Mouse (Mus musculus) CH12.LX (cell line): ENCODE data around the gene Kif6. TPM values are rescaled to one million over a fixed set of nuclear protein-coding genes. Genes with fewer than 3 reads are reported as not detected.

Experiments
- DNase-seq: peaks from one replicate; pipeline ENCODE4 v3.0.0-alpha.2; 2013; ENCODE audit errors: extremely low read depth
- H3K27ac ChIP-seq: 2 replicates; pipeline ENCODE4 v1.5.1; 2012; ENCODE audit warnings: low read depth, mild to moderate bottlenecking, control low read depth, moderate library complexity; ENCODE audit not compliant: insufficient read depth
- H3K27me3 ChIP-seq: replicated peaks from 2 replicates; pipeline ENCODE3; 2012; ENCODE audit warnings: inconsistent platforms
- H3K36me3 ChIP-seq, 2 experiments: replicated peaks in 1 of 2; 2 replicates each; pipeline versions ENCODE3 to v1.6.1; 2012; ENCODE audit warnings: inconsistent platforms in 1 of 2, low read length in 1 of 2, mild to moderate bottlenecking in 1 of 2, mixed read lengths in 1 of 2, moderate library complexity in 1 of 2; ENCODE audit not compliant: control insufficient read depth in 1 of 2, insufficient read depth in 1 of 2
- H3K4me1 ChIP-seq, 2 experiments: 2 replicates each; pipeline ENCODE4 v1.6.1; 2012; ENCODE audit warnings: inconsistent platforms in 1 of 2, moderate library complexity in 1 of 2; ENCODE audit not compliant: insufficient read depth in 2 of 2, control insufficient read depth in 1 of 2
- H3K4me2 ChIP-seq: 2 replicates; pipeline ENCODE4 v1.6.1; 2012; ENCODE audit warnings: low read depth, mild to moderate bottlenecking, control low read depth; ENCODE audit not compliant: poor library complexity, insufficient read depth, severe bottlenecking
- H3K4me3 ChIP-seq, 3 experiments: fragments of 150-350 bp in 1 of 3; sonication (generic) in 1 of 3; replicated peaks in 1 of 3; 2 replicates each; pipeline versions ENCODE3 to v1.5.1; 2011 to 2012; ENCODE audit warnings: low read depth in 2 of 3, low read length in 2 of 3, mild to moderate bottlenecking in 2 of 3, moderate library complexity in 2 of 3, control low read depth in 1 of 3, improper control_type of control experiment in 1 of 3, inconsistent platforms in 1 of 3, mixed read lengths in 1 of 3; ENCODE audit not compliant: poor library complexity in 1 of 3
- H3K79me2 ChIP-seq: replicated peaks from 2 replicates; pipeline ENCODE4 v1.6.1; 2012; ENCODE audit warnings: mild to moderate bottlenecking, moderate library complexity; ENCODE audit not compliant: control insufficient read depth, poor library complexity, insufficient read depth, severe bottlenecking; ENCODE audit errors: extremely low read depth
- H3K9ac ChIP-seq: 2 replicates; pipeline ENCODE4 v1.6.1; 2012; ENCODE audit warnings: low read depth, mild to moderate bottlenecking, control low read depth, moderate library complexity; ENCODE audit not compliant: insufficient read depth
- H3K9me3 ChIP-seq: replicated peaks from 2 replicates; pipeline ENCODE3; 2012; ENCODE audit warnings: low read length, inconsistent platforms, mixed read lengths
- CHD1 ChIP-seq: IDR thresholded peaks from 2 replicates; pipeline ENCODE4 v1.6.1; 2012; ENCODE audit warnings: low read depth, low read length, improper control_type of control experiment, inconsistent platforms
- GABPA ChIP-seq: IDR thresholded peaks from 2 replicates; pipeline ENCODE4 v1.6.1; 2012; ENCODE audit warnings: low read depth, low read length, improper control_type of control experiment, inconsistent platforms; ENCODE audit not compliant: insufficient replicate concordance
- HCFC1 ChIP-seq: IDR thresholded peaks from 2 replicates; pipeline ENCODE4 v1.6.1; 2012; ENCODE audit warnings: low read depth, mild to moderate bottlenecking, inconsistent platforms, low read length, improper control_type of control experiment
- IRF4 ChIP-seq: IDR thresholded peaks from 2 replicates; pipeline ENCODE4 v1.6.1; 2014; ENCODE audit warnings: low read depth, mild to moderate bottlenecking, inconsistent platforms, low read length, improper control_type of control experiment
- JUND ChIP-seq: conservative IDR thresholded peaks from 2 replicates; pipeline ENCODE4 v1.6.1; 2011; ENCODE audit warnings: low read depth, low read length, improper control_type of control experiment
- KAT2A ChIP-seq: IDR thresholded peaks from 2 replicates; pipeline ENCODE4 v1.6.1; 2012; ENCODE audit warnings: low read length, improper control_type of control experiment, inconsistent platforms; ENCODE audit not compliant: insufficient replicate concordance
- MAFK ChIP-seq: IDR thresholded peaks from 2 replicates; pipeline ENCODE4 v1.6.1; 2011; ENCODE audit warnings: low read length, improper control_type of control experiment; ENCODE audit not compliant: insufficient replicate concordance
- MAX ChIP-seq: IDR thresholded peaks from 2 replicates; pipeline ENCODE4 v1.6.1; 2011; ENCODE audit warnings: low read length, improper control_type of control experiment
- NRF1 ChIP-seq: IDR thresholded peaks from 2 replicates; pipeline ENCODE4 v1.6.1; 2014; ENCODE audit warnings: low read depth, mild to moderate bottlenecking, inconsistent platforms, low read length, improper control_type of control experiment, moderate library complexity
- PAX5 ChIP-seq: IDR thresholded peaks from 2 replicates; pipeline ENCODE4 v1.6.1; 2012; ENCODE audit warnings: low read length, inconsistent platforms, mixed read lengths
- RAD21 ChIP-seq: IDR thresholded peaks from 2 replicates; pipeline ENCODE4 v1.6.1; 2011; ENCODE audit warnings: low read depth, mild to moderate bottlenecking, low read length, improper control_type of control experiment, moderate library complexity
- RCOR1 ChIP-seq: conservative IDR thresholded peaks from 2 replicates; pipeline ENCODE4 v1.6.1; 2012; ENCODE audit warnings: low read depth, mild to moderate bottlenecking, inconsistent platforms, low read length, improper control_type of control experiment
- TBP ChIP-seq: conservative IDR thresholded peaks from 2 replicates; pipeline ENCODE4 v1.6.1; 2011; ENCODE audit warnings: low read depth, low read length, improper control_type of control experiment
- TCF12 ChIP-seq: IDR thresholded peaks from 2 replicates; pipeline ENCODE4 v1.6.1; 2014; ENCODE audit warnings: low read depth, mild to moderate bottlenecking, inconsistent platforms, low read length, improper control_type of control experiment
- ZNF384 ChIP-seq: IDR thresholded peaks from 2 replicates; pipeline ENCODE4 v1.6.1; 2012; ENCODE audit warnings: low read depth, low read length, improper control_type of control experiment, inconsistent platforms
- dilution Hi-C: fragments of 300-500 bp; cut with MboI; formaldehyde crosslinking; loops from 2 replicates; pipeline ENCODE4 v1.14.3; 2020; ENCODE audit warnings: low sequenced_read_pairs; ENCODE audit not compliant: extremely low pct_unique_long_range_greater_than_20kb, extremely low pct_ligation_motif_present
- in situ Hi-C: fragments of 300-500 bp; cut with MboI; formaldehyde crosslinking; loops from 3 replicates; pipeline ENCODE4 v1.14.3; 2019; ENCODE audit warnings: low sequenced_read_pairs, low pct_ligation_motif_present, low pct_unique_long_range_greater_than_20kb, mixed read lengths
- polyA plus RNA-seq: library from polyadenylated mRNA; unstranded; fragments of >175 nt; gene quantifications from 2 replicates; pipeline ENCODE4 v1.2.1, GENCODE M21; 2012; ENCODE audit warnings: low read depth; ENCODE audit not compliant: insufficient read length
- total RNA-seq, 2 experiments: library from RNA; depleted of rRNA; stranded (reverse); fragments of 300-350 nt in 1 of 2; fragments of >200 nt in 1 of 2; gene quantifications; 2 replicates each; pipeline ENCODE4 v1.2.3; 2012 to 2014

Kif6 gene
- total and polyA plus RNA-seq, 3 experiments = not detected

DNA sequence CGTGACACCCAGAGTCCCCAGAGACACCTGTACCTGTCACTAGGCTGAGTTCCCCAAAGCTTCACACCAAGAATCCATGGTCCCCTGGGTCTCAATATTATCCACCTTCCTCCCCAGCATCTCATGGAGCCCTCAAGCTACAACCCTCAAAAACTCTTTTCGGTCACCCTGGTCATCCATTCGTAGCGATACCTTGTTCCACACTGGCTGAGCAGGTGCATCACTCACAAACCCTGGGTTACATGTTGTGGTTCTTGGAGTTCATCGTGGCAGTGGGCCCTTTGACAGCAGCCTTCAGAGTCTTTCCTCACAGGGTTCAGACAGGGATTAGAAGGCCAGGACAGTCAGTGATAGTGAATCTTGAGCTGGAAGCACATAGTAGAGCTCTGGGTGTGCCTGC lies 176.6 kb downstream of the Kif6 start:
- no peak for DNase-seq
- H3K36me3 ChIP-seq = no peaks in the 10 kb centered on the region
- dilution Hi-C loops = no loop called here
- TF ChIP-seq CHD1 (no peak), JUND (no peak), TBP (no peak), PAX5 (no peak), HCFC1 (no peak), KAT2A (no peak), NRF1 (no peak), GABPA (no peak), ZNF384 (no peak), RCOR1 (no peak), IRF4 (no peak), MAFK (no peak), MAX (no peak)
- TF ChIP-seq, all 38 proteins: peak for 0
- in situ Hi-C loops = no loop called here
- Histone ChIP-seq H3K79me2 (no peaks in the 10 kb centered on the region), H3K27ac (no peak overlapping the region), H3K9ac (no peak overlapping the region), H3K4me1 (0 out of 4 replicates have a peak, but pooled peaks cover 0 to 2% of the 10 kb centered on the region in 2 experiments), H3K27me3 (peaks cover 13% of the 10 kb centered on the region), H3K4me3 (no peak overlapping the region), H3K4me2 (no peak overlapping the region), H3K9me3 (no peaks in the 10 kb centered on the region)

- Histone ChIP-seq H3K4me3 (no peak overlapping the region), H3K27ac (no peak overlapping the region), H3K4me2 (no peak overlapping the region), H3K9ac (no peak overlapping the region), H3K27me3 (peaks cover 13% of the 10 kb centered on the region), H3K36me3 (no peaks in the 10 kb centered on the region), H3K9me3 (no peaks in the 10 kb centered on the region), H3K79me2 (no peaks in the 10 kb centered on the region), H3K4me1 (0 out of 4 replicates have a peak, but pooled peaks cover 0 to 2% of the 10 kb centered on the region in 2 experiments)
- no peak for TF ChIP-seq TCF12
- TF ChIP-seq JUND = no peak
- in situ Hi-C loops = no loop called here
- no peak for DNase-seq
- dilution Hi-C loops = no loop called here
Observed at GRCm38 (mm10) chr17:49792217-49792743, 177.3 kb downstream of the Kif6 start.

- H3K9me3 ChIP-seq = no peaks in the 10 kb centered on the region
- no peaks in the 10 kb centered on the region for H3K36me3 ChIP-seq
- DNase-seq = no peak
- no peak for TF ChIP-seq RAD21
- H3K9ac ChIP-seq = no peak overlapping the region
- H3K79me2 ChIP-seq = no peaks in the 10 kb centered on the region
- H3K4me3 ChIP-seq = no peak overlapping the region
- no peak overlapping the region for H3K4me2 ChIP-seq
- H3K27me3 ChIP-seq = peaks cover 13% of the 10 kb centered on the region
- H3K4me1 ChIP-seq = 0 out of 4 replicates have a peak, but pooled peaks cover 0 to 2% of the 10 kb centered on the region in 2 experiments
- no peak overlapping the region for H3K27ac ChIP-seq
- in situ Hi-C loops (no loop called here), dilution Hi-C loops (no loop called here)
Observed at GRCm38 (mm10) chr17:49792946-49793345, 178.0 kb downstream of the Kif6 start.
